Mouse (Mus musculus): ENCODE results near the gene Pspc1. TPM values are rescaled to one million over a fixed set of nuclear protein-coding genes. Genes with fewer than 3 reads are reported as not detected.
A peak's percentile ranks its signal among the peaks of the same experiment; 100 is the strongest.
"Not testable (repeated sequence)": the region's sequence is repeated elsewhere in the genome, so short reads cannot be mapped to it uniquely, and the experiment has no call there.

The Pspc1 gene
- 1.3 and 2.4 TPM in 2 replicates for polyA plus RNA-seq (2012; rRNA removed)

GRCm38 (mm10) chr14:56778200-56778932, at the start of gene Pspc1:
TSS of gene Pspc1 (minus strand) at chr14:56778316.
- H3K36me3 ChIP-seq (ENCODE audit: control insufficient read depth, insufficient read depth, low read length): no peaks in the 10 kb centered on the region
- TF ChIP-seq CTCF (IDR thresholded peaks at IDR 0.05; ENCODE audit: extremely low read depth, insufficient read length, insufficient replicate concordance, low read depth, low read length) (no peak), POLR2A (IDR thresholded peaks at IDR 0.05; ENCODE audit: low read depth, low read length) (peak; percentile 92)
- WGBS: 1% methylated on average over 36 of the region's 36 CpGs

DNA sequence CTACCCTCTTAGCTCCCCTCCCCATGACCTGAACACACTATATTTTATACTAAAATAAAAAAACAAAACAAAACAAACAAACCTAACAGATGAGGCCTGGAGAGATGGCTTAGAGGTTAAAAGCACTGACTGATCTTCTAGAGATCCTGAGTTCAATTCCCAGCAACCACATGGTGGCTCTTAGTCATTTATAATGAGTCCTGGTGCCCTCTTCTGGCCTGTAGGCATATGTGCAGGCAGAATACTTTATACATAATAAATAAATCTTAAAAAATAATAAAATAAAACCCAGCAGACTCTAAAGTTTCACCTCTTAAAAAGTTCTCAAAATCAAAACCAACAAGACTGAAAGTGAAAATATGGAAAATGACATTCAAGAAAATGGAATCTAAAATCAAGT, 46.4 kb upstream of the Pspc1 start:
- Histone ChIP-seq H3K27ac (ENCODE audit: insufficient read depth, low read depth, low read length) (no peak overlapping the region), H3K36me3 (ENCODE audit: control insufficient read depth, insufficient read depth, low read length) (no peaks in the 10 kb centered on the region), H3K27me3 (ENCODE audit: control insufficient read depth, insufficient read depth, low read length) (peaks cover 5% of the 10 kb centered on the region), H3K4me1 (ENCODE audit: control insufficient read depth, insufficient read depth, insufficient read length, low read length) (no peaks in the 10 kb centered on the region), H3K4me3 (ENCODE audit: low read depth, low read length) (no peak overlapping the region)
- TF ChIP-seq POLR2A (IDR thresholded peaks at IDR 0.05; ENCODE audit: low read depth, low read length) (no peak), CTCF (IDR thresholded peaks at IDR 0.05; ENCODE audit: extremely low read depth, insufficient read length, insufficient replicate concordance, low read depth, low read length) (no peak)

More at GRCm38 (mm10) chr14:56778200-56778932, at the start of gene Pspc1:
- Histone ChIP-seq H3K4me1 (ENCODE audit: control insufficient read depth, insufficient read depth, insufficient read length, low read length) (peaks cover 4% of the 10 kb centered on the region; the same call in 1 of the 2 replicates), H3K27me3 (ENCODE audit: control insufficient read depth, insufficient read depth, low read length) (no peaks in the 10 kb centered on the region), H3K27ac (ENCODE audit: insufficient read depth, low read depth, low read length) (peak within 1 kb of the TSS; percentile 81), H3K4me3 (ENCODE audit: low read depth, low read length) (peak within 1 kb of the TSS; percentile 90)

DNA sequence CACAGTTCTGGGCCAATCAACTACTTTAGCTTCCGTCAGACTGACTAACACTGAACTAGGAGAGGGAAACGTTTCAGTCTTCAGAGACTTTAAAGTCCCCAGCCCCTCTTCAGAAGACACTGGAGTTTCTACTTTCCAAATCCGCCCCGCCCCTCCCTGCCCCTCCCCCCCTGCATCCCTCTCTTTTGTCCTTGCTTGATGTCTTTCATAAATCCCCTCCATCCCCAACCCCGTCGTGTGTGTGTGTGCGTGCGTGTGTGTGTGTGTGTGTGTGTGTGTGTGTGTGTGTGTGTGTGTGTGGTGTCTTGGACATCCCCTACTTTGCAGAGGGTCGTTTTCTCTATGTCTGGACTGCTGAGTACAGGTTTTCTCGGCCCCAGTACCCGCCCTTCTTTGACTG, 39.5 kb upstream of the Pspc1 start:
- 34% methylated on average over 10 of the region's 11 CpGs for WGBS
- Histone ChIP-seq H3K4me1 (ENCODE audit: control insufficient read depth, insufficient read depth, insufficient read length, low read length) (peaks cover 2% of the 10 kb centered on the region; the same call in 1 of the 2 replicates), H3K27me3 (ENCODE audit: control insufficient read depth, insufficient read depth, low read length) (peaks cover 6% of the 10 kb centered on the region; the same call in 1 of the 2 replicates), H3K36me3 (ENCODE audit: control insufficient read depth, insufficient read depth, low read length) (no peaks in the 10 kb centered on the region), H3K4me3 (ENCODE audit: low read depth, low read length) (no peak overlapping the region), H3K27ac (ENCODE audit: insufficient read depth, low read depth, low read length) (no peak overlapping the region)
- TF ChIP-seq CTCF (IDR thresholded peaks at IDR 0.05; ENCODE audit: extremely low read depth, insufficient read length, insufficient replicate concordance, low read depth, low read length) (no peak), POLR2A (IDR thresholded peaks at IDR 0.05; ENCODE audit: low read depth, low read length) (no peak)

- Histone ChIP-seq H3K36me3 (ENCODE audit: control insufficient read depth, insufficient read depth, low read length) (no peaks in the 10 kb centered on the region), H3K27ac (ENCODE audit: insufficient read depth, low read depth, low read length) (no peak overlapping the region), H3K4me3 (ENCODE audit: low read depth, low read length) (no peak overlapping the region), H3K4me1 (ENCODE audit: control insufficient read depth, insufficient read depth, insufficient read length, low read length) (peaks cover 2% of the 10 kb centered on the region; the same call in 1 of the 2 replicates), H3K27me3 (ENCODE audit: control insufficient read depth, insufficient read depth, low read length) (peaks cover 6% of the 10 kb centered on the region; the same call in 1 of the 2 replicates)
- WGBS: 48% methylated on average over 4 of the region's 4 CpGs
- no peak for TF ChIP-seq POLR2A (IDR thresholded peaks at IDR 0.05; ENCODE audit: low read depth, low read length)
- no peak for TF ChIP-seq CTCF (IDR thresholded peaks at IDR 0.05; ENCODE audit: extremely low read depth, insufficient read length, insufficient replicate concordance, low read depth, low read length)
These were observed 39.0 kb upstream of the Pspc1 start for GRCm38 (mm10) chr14:56817131-56817530.

GRCm38 (mm10) chr14:56816541-56816940, 38.4 kb upstream of the Pspc1 start:
- 92% methylated on average over 4 of the region's 4 CpGs for WGBS
- H3K27ac ChIP-seq (ENCODE audit: insufficient read depth, low read depth, low read length): no peak overlapping the region
- peaks cover 6% of the 10 kb centered on the region; the same call in 1 of the 2 replicates for H3K27me3 ChIP-seq (ENCODE audit: control insufficient read depth, insufficient read depth, low read length)
- no peaks in the 10 kb centered on the region for H3K36me3 ChIP-seq (ENCODE audit: control insufficient read depth, insufficient read depth, low read length)
- H3K4me1 ChIP-seq (ENCODE audit: control insufficient read depth, insufficient read depth, insufficient read length, low read length): peaks cover 2% of the 10 kb centered on the region; the same call in 1 of the 2 replicates
- H3K4me3 ChIP-seq (ENCODE audit: low read depth, low read length): no peak overlapping the region
- no peak for TF ChIP-seq POLR2A (IDR thresholded peaks at IDR 0.05; ENCODE audit: low read depth, low read length)
- no peak for TF ChIP-seq CTCF (IDR thresholded peaks at IDR 0.05; ENCODE audit: extremely low read depth, insufficient read length, insufficient replicate concordance, low read depth, low read length)

DNA sequence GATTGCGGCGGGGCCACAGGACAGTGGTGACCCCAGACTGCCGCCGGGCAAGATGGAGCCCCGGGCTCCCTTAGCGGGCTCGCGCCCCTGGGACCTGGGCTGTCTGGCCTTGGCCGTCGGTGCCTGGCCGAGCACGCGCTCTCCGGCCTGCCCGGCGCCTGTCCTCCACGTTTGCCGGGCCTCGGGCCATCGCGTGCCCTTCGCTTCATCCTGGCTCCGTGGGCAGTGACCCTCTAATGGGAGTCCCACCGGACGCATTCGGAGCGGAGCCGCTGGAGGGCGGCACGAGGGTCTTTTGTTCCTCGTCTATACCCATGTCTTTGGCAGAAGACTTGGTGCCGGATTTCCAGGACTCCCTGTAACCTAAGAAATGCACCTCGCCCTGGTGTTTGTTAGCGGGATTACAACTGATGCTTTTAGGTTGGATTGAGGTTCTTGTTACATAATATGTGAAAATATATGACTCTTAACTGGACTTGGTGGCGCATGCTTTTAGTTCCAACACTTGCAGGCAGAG, 34.5 kb upstream of the Pspc1 start:
- peaks cover 6% of the 10 kb centered on the region; the same call in 1 of the 2 replicates for H3K27me3 ChIP-seq (ENCODE audit: control insufficient read depth, insufficient read depth, low read length)
- peak overlapping the region; percentile 84 for H3K4me3 ChIP-seq (ENCODE audit: low read depth, low read length)
- H3K4me1 ChIP-seq (ENCODE audit: control insufficient read depth, insufficient read depth, insufficient read length, low read length): peaks cover 4% of the 10 kb centered on the region; the same call in 1 of the 2 replicates
- H3K27ac ChIP-seq (ENCODE audit: insufficient read depth, low read depth, low read length): peak overlapping the region; percentile 84
- TF ChIP-seq POLR2A (IDR thresholded peaks at IDR 0.05; ENCODE audit: low read depth, low read length) (no peak), CTCF (IDR thresholded peaks at IDR 0.05; ENCODE audit: extremely low read depth, insufficient read length, insufficient replicate concordance, low read depth, low read length) (peak; percentile 42; the same call in 1 of the 2 replicates)
- no peaks in the 10 kb centered on the region for H3K36me3 ChIP-seq (ENCODE audit: control insufficient read depth, insufficient read depth, low read length)
- under 1% methylated on average over 35 of the region's 35 CpGs for WGBS

DNA sequence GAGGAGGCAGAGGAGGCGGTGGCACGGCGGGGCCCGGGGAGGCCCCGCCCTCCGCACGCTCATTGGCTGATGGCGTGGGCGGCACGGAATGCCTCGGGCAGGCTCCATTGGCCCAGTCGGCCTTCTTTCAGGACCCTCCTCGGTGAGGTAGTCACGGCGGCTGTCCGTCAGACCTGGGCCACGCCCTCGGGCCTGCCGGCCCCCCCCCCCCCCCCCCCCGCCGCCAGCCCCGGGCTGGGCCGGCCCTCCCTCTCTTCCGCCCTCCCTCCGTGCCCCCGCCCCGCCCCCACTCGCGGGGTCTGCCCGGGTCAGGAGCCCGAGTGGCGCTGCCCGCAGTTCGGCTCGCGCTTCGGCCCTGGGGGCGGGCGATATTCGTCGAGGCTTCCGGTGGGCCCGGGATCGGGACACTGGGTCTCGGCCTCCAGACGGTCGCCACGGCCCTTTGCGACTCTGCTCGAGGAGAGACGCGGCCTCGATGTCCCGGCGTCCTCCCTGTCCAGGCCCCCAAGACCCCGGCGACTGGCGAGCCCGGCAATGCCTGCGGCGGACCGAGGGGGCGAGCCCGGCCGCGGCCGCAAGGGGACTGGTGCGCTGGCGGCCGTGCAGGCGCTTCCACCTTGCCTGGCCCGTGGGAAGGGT, 33.7 kb upstream of the Pspc1 start, which contains the start of gene Zmym5:
Gene Zmym5 (minus strand): TSS at position 16 of the 639 bp plus-strand sequence.
- H3K36me3 ChIP-seq (ENCODE audit: control insufficient read depth, insufficient read depth, low read length); H3K27me3 ChIP-seq (ENCODE audit: control insufficient read depth, insufficient read depth, low read length); H3K4me1 ChIP-seq (ENCODE audit: control insufficient read depth, insufficient read depth, insufficient read length, low read length): not testable (repeated sequence)
- under 1% methylated on average over 56 of the region's 72 CpGs for WGBS
- peak within 1 kb of the TSS; percentile 90 for H3K4me3 ChIP-seq (ENCODE audit: low read depth, low read length)
- peak; percentile 32; the same call in 1 of the 2 replicates for TF ChIP-seq POLR2A (IDR thresholded peaks at IDR 0.05; ENCODE audit: low read depth, low read length)
- H3K27ac ChIP-seq (ENCODE audit: insufficient read depth, low read depth, low read length): peak within 1 kb of the TSS; percentile 84

DNA sequence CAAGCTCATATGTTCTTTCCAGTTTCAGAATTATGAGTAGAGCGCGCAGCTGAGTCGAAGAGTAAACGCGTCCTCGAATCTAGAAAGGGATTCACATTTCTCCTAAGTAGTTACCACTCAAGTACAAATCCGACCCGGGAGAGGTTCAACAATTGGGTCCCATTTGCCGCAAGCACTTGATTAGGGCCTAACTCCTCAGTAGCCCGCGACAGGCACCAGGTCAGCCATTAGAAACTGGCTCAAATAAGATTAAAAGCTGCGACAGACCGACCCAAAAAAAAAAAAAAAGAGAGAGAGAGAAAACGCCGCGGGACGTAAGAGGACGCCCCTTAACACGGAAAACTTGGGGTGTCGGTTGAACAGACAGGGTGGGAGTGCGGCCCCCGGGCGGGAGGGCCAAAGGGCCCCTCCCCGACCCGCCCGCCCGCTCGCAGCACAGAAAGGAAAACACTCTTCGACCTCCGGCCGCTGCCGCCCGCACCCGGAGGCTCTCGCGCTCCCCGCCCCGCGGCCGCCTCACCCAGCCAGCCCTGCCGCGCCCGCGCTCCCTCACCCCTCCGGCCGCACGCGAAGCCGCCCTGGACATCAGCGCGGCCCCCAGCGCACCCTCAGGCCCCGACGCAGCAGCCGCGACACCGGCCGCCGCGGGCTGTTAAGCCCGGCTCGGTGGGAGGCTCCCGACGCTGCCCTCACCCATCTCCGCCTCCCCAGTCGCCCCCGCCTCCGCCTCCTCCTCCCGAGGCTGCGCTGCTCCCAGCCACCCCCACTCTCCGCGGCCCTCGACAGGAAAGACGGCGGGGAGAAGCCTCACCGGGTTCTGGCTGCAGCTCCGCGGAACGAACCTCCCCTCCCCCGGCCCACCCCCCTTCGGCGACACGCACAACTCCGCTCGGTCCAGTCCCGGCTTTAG, 32.9 kb upstream of the Pspc1 start:
- H3K27me3 ChIP-seq (ENCODE audit: control insufficient read depth, insufficient read depth, low read length): not testable (repeated sequence)
- under 1% methylated on average over 35 of the region's 86 CpGs for WGBS
- peak overlapping the region; percentile 90 for H3K4me3 ChIP-seq (ENCODE audit: low read depth, low read length)

More for the DNA sequence above, 32.9 kb upstream of the Pspc1 start:
- H3K36me3 ChIP-seq (ENCODE audit: control insufficient read depth, insufficient read depth, low read length); H3K4me1 ChIP-seq (ENCODE audit: control insufficient read depth, insufficient read depth, insufficient read length, low read length): not testable (repeated sequence)
- H3K27ac ChIP-seq (ENCODE audit: insufficient read depth, low read depth, low read length): peak overlapping the region; percentile 77

Measured in small intestine, adult 2 months (tissue).